Comparison of ENCODE assay signal across 8 mouse cellular contexts in genomic region chr16:34093734-34094445, GRCm38 (mm10).
A peak's percentile ranks its signal among the peaks of the same experiment; 100 is the strongest.
DNase-seq lines count a peak whose midpoint lies in the region; ATAC-seq and TF ChIP-seq lines count a peak whose summit lies in the region.

No protein-coding gene starts in this region.

- H3K4me1 ChIP-seq in thymus, adult 2 months (replicated peaks; ENCODE audit: control insufficient read depth, insufficient read depth, low read length), result peaks cover 23% of the 10 kb centered on the region
- H3K4me1 ChIP-seq in limb, embryonic 13.5 days, result peaks cover 25% of the 10 kb centered on the region
- H3K4me1 ChIP-seq in stomach, embryonic 16.5 days (ENCODE audit: control insufficient read depth, insufficient read depth, low read length), result peaks cover 11% of the 10 kb centered on the region

- WGBS in thymus, adult 2 months, result 10% methylated on average over 14 of the region's 14 CpGs
- 4% methylated on average over 14 of the region's 14 CpGs for WGBS in limb, embryonic 13.5 days
- WGBS in stomach, embryonic 16.5 days, result 8% methylated on average over 14 of the region's 14 CpGs

- H3K9me3 ChIP-seq in limb, embryonic 13.5 days, result no peaks in the 10 kb centered on the region
- no peaks in the 10 kb centered on the region for H3K9me3 ChIP-seq in stomach, embryonic 16.5 days (replicated peaks; ENCODE audit: control insufficient read depth, low read length)

- intact Hi-C loops in gastrocnemius, postnatal 14 days (cut with DNase I; ENCODE audit: low total_unique reads), result no loop called here

- H3K36me3 ChIP-seq in thymus, adult 2 months (ENCODE audit: control insufficient read depth, insufficient read depth, low read length), result no peaks in the 10 kb centered on the region
- no peaks in the 10 kb centered on the region for H3K36me3 ChIP-seq in limb, embryonic 13.5 days
- H3K36me3 ChIP-seq in stomach, embryonic 16.5 days (ENCODE audit: control insufficient read depth, insufficient read depth, low read length), result no peaks in the 10 kb centered on the region

- H3K27ac ChIP-seq in thymus, adult 2 months (ENCODE audit: control insufficient read depth, insufficient read depth, low read length), result no peak overlapping the region
- no peak overlapping the region for H3K27ac ChIP-seq in limb, embryonic 13.5 days
- peak overlapping the region; percentile 61 for H3K27ac ChIP-seq in stomach, embryonic 16.5 days (ENCODE audit: low read length)

- H3K27me3 ChIP-seq in thymus, adult 2 months (ENCODE audit: control insufficient read depth, insufficient read depth, low read length), result no peaks in the 10 kb centered on the region
- H3K27me3 ChIP-seq in limb, embryonic 13.5 days, result 0 out of 2 replicates have a peak, but pooled peaks cover 3% of the 10 kb centered on the region
- no peaks in the 10 kb centered on the region for H3K27me3 ChIP-seq in stomach, embryonic 16.5 days (ENCODE audit: control insufficient read depth, insufficient read depth, low read length)

- no peak for TF ChIP-seq CTCF in thymus, adult 2 months (IDR thresholded peaks at IDR 0.05; ENCODE audit: borderline replicate concordance, control insufficient read depth, extremely low read depth, insufficient read depth, low read length, poor library complexity)

- no peak for TF ChIP-seq POLR2A in thymus, adult 2 months (IDR thresholded peaks at IDR 0.05; ENCODE audit: control insufficient read depth, extremely low read depth, insufficient read depth, low read length, poor library complexity)

- H3K4me3 ChIP-seq in thymus, adult 2 months (ENCODE audit: control insufficient read depth, insufficient read depth, low read length), result peak overlapping the region; percentile 31
- peak overlapping the region; percentile 49 for H3K4me3 ChIP-seq in limb, embryonic 13.5 days
- peak overlapping the region; percentile 59 for H3K4me3 ChIP-seq in stomach, embryonic 16.5 days (replicated peaks; ENCODE audit: low read length)

- peak overlapping the region; percentile 77 for H3K4me2 ChIP-seq in limb, embryonic 13.5 days (replicated peaks)
- H3K4me2 ChIP-seq in stomach, embryonic 16.5 days (ENCODE audit: low read depth, low read length), result peak overlapping the region; percentile 77

- no peak for DNase-seq in frontal cortex, postnatal 25 days (ENCODE audit: low spot score in 2 of 2)
- DNase-seq in thymus, adult 2 months, result no peak
- no peak for DNase-seq in thymus, postnatal 25 days
- no peak for DNase-seq in gastrocnemius, postnatal 14 days
- no peak for DNase-seq in adrenal gland, adult 8-10 months

- H3K9ac ChIP-seq in limb, embryonic 13.5 days, result peak overlapping the region; percentile 67
- peak overlapping the region; percentile 69 for H3K9ac ChIP-seq in stomach, embryonic 16.5 days (ENCODE audit: low read length)

- peak; percentile 28 for ATAC-seq in frontal cortex, adult (ENCODE audit: low TSS enrichment)
- no peak for ATAC-seq in limb, embryonic 13.5 days (ENCODE audit: low FRiP score, low read depth)
- ATAC-seq in stomach, embryonic 16.5 days (ENCODE audit: insufficient read depth, low FRiP score), result no peak
